8 mouse cellular contexts compared by ENCODE assay signal in genomic region chr11:116023771-116024355, GRCm38 (mm10). TPM values are rescaled to one million over a fixed set of nuclear protein-coding genes. Genes with fewer than 3 reads are reported as not detected.
DNase-seq lines count a peak whose midpoint lies in the region; ATAC-seq and TF ChIP-seq lines count a peak whose summit lies in the region.

No protein-coding gene starts in this region.

- peak overlapping the region; percentile 99 for H3K27ac ChIP-seq in heart, embryonic 15.5 days
- H3K27ac ChIP-seq in liver, adult 2 months (replicated peaks; ENCODE audit: insufficient read depth, low read depth, low read length) = peak overlapping the region; percentile 92
- H3K27ac ChIP-seq in midbrain, postnatal 0 days (ENCODE audit: low read depth, low read length) = peak overlapping the region; percentile 99
- H3K27ac ChIP-seq in stomach, embryonic 15.5 days = peak overlapping the region; percentile 98

- peak; percentile 85 to 88 for DNase-seq in B cell, adult 2 months
- DNase-seq in adrenal gland, postnatal 4 days (ENCODE audit: low spot score in 2 of 2) = peak; percentile 71 to 74
- peak; percentile 89 for DNase-seq in kidney, postnatal 10 days
- DNase-seq in liver, adult 2 months (ENCODE audit: extremely low read depth, low read depth, low spot score) = peak; percentile 35
- peak; percentile 71 for DNase-seq in midbrain, postnatal 0 days (ENCODE audit: low spot score)

- peaks cover 13% of the 10 kb centered on the region for H3K36me3 ChIP-seq in heart, embryonic 15.5 days
- peaks cover 13% of the 10 kb centered on the region for H3K36me3 ChIP-seq in liver, adult 2 months (ENCODE audit: control insufficient read depth, insufficient read depth, low read length)
- peaks cover 3% of the 10 kb centered on the region; the same call in 1 of the 2 replicates for H3K36me3 ChIP-seq in midbrain, postnatal 0 days (ENCODE audit: insufficient read depth, low read length)
- peaks cover 3% of the 10 kb centered on the region; the same call in 1 of the 2 replicates for H3K36me3 ChIP-seq in stomach, embryonic 15.5 days

- H3K79me2 ChIP-seq in liver, adult 2 months (ENCODE audit: control insufficient read depth, insufficient read depth, low read length) = peaks cover 10% of the 10 kb centered on the region; the same call in 1 of the 2 replicates

- TF ChIP-seq CTCF in liver, adult 2 months (IDR thresholded peaks at IDR 0.05; ENCODE audit: low read depth, low read length) = peak; percentile 73
- peak; percentile 80 for TF ChIP-seq CTCF in midbrain, postnatal 0 days (IDR thresholded peaks at IDR 0.05)

- H3K9ac ChIP-seq in heart, embryonic 15.5 days = peak overlapping the region; percentile 100
- peak overlapping the region; percentile 96 for H3K9ac ChIP-seq in liver, adult 2 months (ENCODE audit: low read depth, low read length)
- H3K9ac ChIP-seq in midbrain, postnatal 0 days (replicated peaks; ENCODE audit: low read length, poor library complexity, severe bottlenecking) = peak overlapping the region; percentile 100
- H3K9ac ChIP-seq in stomach, embryonic 15.5 days = peak overlapping the region; percentile 97

- H3K4me2 ChIP-seq in heart, embryonic 15.5 days = peak overlapping the region; percentile 61
- peak overlapping the region; percentile 30; the same call in 1 of the 2 replicates for H3K4me2 ChIP-seq in midbrain, postnatal 0 days (ENCODE audit: low read depth, low read length, poor library complexity, severe bottlenecking)
- H3K4me2 ChIP-seq in stomach, embryonic 15.5 days = peak overlapping the region; percentile 54

- no peak for TF ChIP-seq POLR2A in liver, adult 2 months (IDR thresholded peaks at IDR 0.05; ENCODE audit: extremely low read depth, insufficient read depth, low read length)

- peak; percentile 45 for ATAC-seq in erythroblast, adult 5-6 weeks (replicated peaks; ENCODE audit: low FRiP score, poor library complexity, severe bottlenecking)
- ATAC-seq in heart, embryonic 15.5 days (replicated peaks; ENCODE audit: insufficient number of reproducible peaks, insufficient read depth, low FRiP score, low read depth) = peak; percentile 81
- peak; percentile 59 for ATAC-seq in midbrain, postnatal 0 days (ENCODE audit: low FRiP score)
- peak; percentile 50 for ATAC-seq in stomach, embryonic 15.5 days (ENCODE audit: insufficient read depth, low FRiP score, low read depth)

- no peaks in the 10 kb centered on the region for H3K27me3 ChIP-seq in heart, embryonic 15.5 days
- H3K27me3 ChIP-seq in liver, adult 2 months (ENCODE audit: control insufficient read depth, insufficient read depth, low read length) = no peaks in the 10 kb centered on the region
- no peaks in the 10 kb centered on the region for H3K27me3 ChIP-seq in midbrain, postnatal 0 days (ENCODE audit: insufficient read depth, low read length)
- no peaks in the 10 kb centered on the region for H3K27me3 ChIP-seq in stomach, embryonic 15.5 days (replicated peaks)

- H3K4me3 ChIP-seq in heart, embryonic 15.5 days = peak overlapping the region; percentile 94
- peak overlapping the region; percentile 67 for H3K4me3 ChIP-seq in liver, adult 2 months (ENCODE audit: insufficient read depth, low read depth, low read length)
- H3K4me3 ChIP-seq in midbrain, postnatal 0 days (ENCODE audit: low read depth, low read length) = peak overlapping the region; percentile 95
- peak overlapping the region; percentile 80 for H3K4me3 ChIP-seq in stomach, embryonic 15.5 days (replicated peaks)

- no peaks in the 10 kb centered on the region for H3K9me3 ChIP-seq in heart, embryonic 15.5 days (replicated peaks)
- no peaks in the 10 kb centered on the region for H3K9me3 ChIP-seq in midbrain, postnatal 0 days (ENCODE audit: low read length)
- no peaks in the 10 kb centered on the region for H3K9me3 ChIP-seq in stomach, embryonic 15.5 days

- peaks cover 12% of the 10 kb centered on the region for H3K4me1 ChIP-seq in heart, embryonic 15.5 days (replicated peaks)
- H3K4me1 ChIP-seq in liver, adult 2 months (ENCODE audit: control insufficient read depth, insufficient read depth, low read length) = peaks cover 3% of the 10 kb centered on the region; the same call in 1 of the 2 replicates
- H3K4me1 ChIP-seq in midbrain, postnatal 0 days (ENCODE audit: insufficient read depth, low read length) = 0 out of 2 replicates have a peak, but pooled peaks cover 4% of the 10 kb centered on the region
- no peaks in the 10 kb centered on the region for H3K4me1 ChIP-seq in stomach, embryonic 15.5 days

- WGBS in heart, embryonic 15.5 days = 1% methylated on average over 56 of the region's 57 CpGs
- under 1% methylated on average over 49 of the region's 57 CpGs for WGBS in liver, adult 2 months
- 1% methylated on average over 52 of the region's 57 CpGs for WGBS in midbrain, postnatal 0 days
- under 1% methylated on average over 53 of the region's 57 CpGs for WGBS in stomach, embryonic 15.5 days

RNA-seq across cellular contexts. Expression of gene H3f3b, which starts 3.9 kb away (rescaled TPM):
- total RNA-seq in adrenal gland, postnatal 4 days (2021) = 100 to 1,000 TPM; 751 to 846 TPM
- 366 and 401 TPM in 2 replicates for total RNA-seq in erythroblast, adult 5-6 weeks (2015; ENCODE audit: low replicate concordance)
- total RNA-seq in erythroblast, adult 5-6 weeks (2017; ENCODE audit: low replicate concordance) = 384 and 542 TPM in 2 replicates
- polyA plus RNA-seq in heart, embryonic 15.5 days (2015; fragmentation: Nextera tagmentation; extraction: Ambion mirVana) = 648 and 727 TPM in 2 replicates
- 116 and 163 TPM in 2 replicates for total RNA-seq in liver, adult 2 months (2014; rRNA removed)
- polyA plus RNA-seq in liver, adult 2 months (2012; rRNA removed) = 56.2 and 59.9 TPM in 2 replicates
- 568 and 792 TPM in 2 replicates for total RNA-seq in midbrain, postnatal 0 days (2014; rRNA removed)
- polyA plus RNA-seq in midbrain, postnatal 0 days (2015; fragmentation: Nextera tagmentation; extraction: Ambion mirVana) = 2,143 and 2,254 TPM in 2 replicates
- polyA plus RNA-seq in stomach, embryonic 15.5 days (2015; fragmentation: Nextera tagmentation; extraction: Ambion mirVana) = 1,577 and 1,755 TPM in 2 replicates

RNA-seq across cellular contexts. Expression of gene Unk, which starts 6.3 kb away (rescaled TPM):
- 10 to 100 TPM; 41.3 to 45.5 TPM for total RNA-seq in adrenal gland, postnatal 4 days (2021)
- total RNA-seq in erythroblast, adult 5-6 weeks (2015; ENCODE audit: low replicate concordance) = 4.2 and 6.9 TPM in 2 replicates
- total RNA-seq in erythroblast, adult 5-6 weeks (2017; ENCODE audit: low replicate concordance) = 7.9 and 17.3 TPM in 2 replicates
- 19.5 and 27.3 TPM in 2 replicates for polyA plus RNA-seq in heart, embryonic 15.5 days (2015; fragmentation: Nextera tagmentation; extraction: Ambion mirVana)
- 4.3 and 5.2 TPM in 2 replicates for total RNA-seq in liver, adult 2 months (2014; rRNA removed)
- polyA plus RNA-seq in liver, adult 2 months (2012; rRNA removed) = 8.9 and 13.8 TPM in 2 replicates
- total RNA-seq in midbrain, postnatal 0 days (2014; rRNA removed) = 45.2 and 55.1 TPM in 2 replicates
- polyA plus RNA-seq in midbrain, postnatal 0 days (2015; fragmentation: Nextera tagmentation; extraction: Ambion mirVana) = 25.5 and 26.7 TPM in 2 replicates
- polyA plus RNA-seq in stomach, embryonic 15.5 days (2015; fragmentation: Nextera tagmentation; extraction: Ambion mirVana) = 27.3 and 33.2 TPM in 2 replicates

RNA-seq across cellular contexts. Expression of gene Galk1, which starts 11.3 kb away (rescaled TPM):
- 10 to 100 TPM; 70.2 to 88.6 TPM for total RNA-seq in adrenal gland, postnatal 4 days (2021)
- 1.5 and 4.8 TPM in 2 replicates for total RNA-seq in erythroblast, adult 5-6 weeks (2015; ENCODE audit: low replicate concordance)
- 3.6 and 4.5 TPM in 2 replicates for total RNA-seq in erythroblast, adult 5-6 weeks (2017; ENCODE audit: low replicate concordance)
- polyA plus RNA-seq in heart, embryonic 15.5 days (2015; fragmentation: Nextera tagmentation; extraction: Ambion mirVana) = 120 and 147 TPM in 2 replicates
- 49.5 and 53.0 TPM in 2 replicates for total RNA-seq in liver, adult 2 months (2014; rRNA removed)
- polyA plus RNA-seq in liver, adult 2 months (2012; rRNA removed) = 74.7 and 79.6 TPM in 2 replicates
- total RNA-seq in midbrain, postnatal 0 days (2014; rRNA removed) = 36.3 and 44.0 TPM in 2 replicates
- 47.7 and 49.5 TPM in 2 replicates for polyA plus RNA-seq in midbrain, postnatal 0 days (2015; fragmentation: Nextera tagmentation; extraction: Ambion mirVana)
- polyA plus RNA-seq in stomach, embryonic 15.5 days (2015; fragmentation: Nextera tagmentation; extraction: Ambion mirVana) = 186 and 208 TPM in 2 replicates

RNA-seq across cellular contexts. Expression of gene Itgb4, which starts 49.4 kb away (rescaled TPM):
- total RNA-seq in adrenal gland, postnatal 4 days (2021) = 1 to 10 TPM; 5.0 to 8.7 TPM
- total RNA-seq in erythroblast, adult 5-6 weeks (2015; ENCODE audit: low replicate concordance) = not detected in 2 replicates
- not detected in 2 replicates for total RNA-seq in erythroblast, adult 5-6 weeks (2017; ENCODE audit: low replicate concordance)
- 1.2 and 3.9 TPM in 2 replicates for polyA plus RNA-seq in heart, embryonic 15.5 days (2015; fragmentation: Nextera tagmentation; extraction: Ambion mirVana)
- total RNA-seq in liver, adult 2 months (2014; rRNA removed) = 0.34 and 0.65 TPM in 2 replicates
- polyA plus RNA-seq in liver, adult 2 months (2012; rRNA removed) = 0.18 and 0.25 TPM in 2 replicates
- 2.2 and 3.0 TPM in 2 replicates for total RNA-seq in midbrain, postnatal 0 days (2014; rRNA removed)
- 1.0 and 1.2 TPM in 2 replicates for polyA plus RNA-seq in midbrain, postnatal 0 days (2015; fragmentation: Nextera tagmentation; extraction: Ambion mirVana)
- polyA plus RNA-seq in stomach, embryonic 15.5 days (2015; fragmentation: Nextera tagmentation; extraction: Ambion mirVana) = 13.4 and 13.5 TPM in 2 replicates

RNA-seq across cellular contexts. Expression of gene Unc13d, which starts 53.9 kb away (rescaled TPM):
- 1 to 10 TPM; 1.1 to 2.4 TPM for total RNA-seq in adrenal gland, postnatal 4 days (2021)
- 4.2 and 4.8 TPM in 2 replicates for total RNA-seq in erythroblast, adult 5-6 weeks (2015; ENCODE audit: low replicate concordance)
- 4.3 and 7.0 TPM in 2 replicates for total RNA-seq in erythroblast, adult 5-6 weeks (2017; ENCODE audit: low replicate concordance)
- 1.0 and 3.9 TPM in 2 replicates for polyA plus RNA-seq in heart, embryonic 15.5 days (2015; fragmentation: Nextera tagmentation; extraction: Ambion mirVana)
- 0.37 and 0.87 TPM in 2 replicates for total RNA-seq in liver, adult 2 months (2014; rRNA removed)
- 0.54 and 1.4 TPM in 2 replicates for polyA plus RNA-seq in liver, adult 2 months (2012; rRNA removed)
- 0.22 and 0.71 TPM in 2 replicates for total RNA-seq in midbrain, postnatal 0 days (2014; rRNA removed)
- polyA plus RNA-seq in midbrain, postnatal 0 days (2015; fragmentation: Nextera tagmentation; extraction: Ambion mirVana) = 0.67 and 0.77 TPM in 2 replicates
- 6.5 and 8.0 TPM in 2 replicates for polyA plus RNA-seq in stomach, embryonic 15.5 days (2015; fragmentation: Nextera tagmentation; extraction: Ambion mirVana)

Comparison
In these comparisons a context has a peak if more than half of its experiments do, and no peak if none do; other contexts are left out.
1. Peak in every context shown above with its lines: DNase-seq, ATAC-seq, H3K4me3 ChIP-seq and H3K27ac ChIP-seq.
2. DNase-seq: peak in every context shown above with its lines; median percentile 89 in kidney, postnatal 10 days; 86 in B cell, adult 2 months; 72 in adrenal gland, postnatal 4 days; 71 in midbrain, postnatal 0 days; 35 in liver, adult 2 months.